Mouse (Mus musculus) embryo, embryonic 11 days (tissue): Measurements from ENCODE around the gene Sh2d3c.

ENCODE experiments used
- DNase-seq: peaks from one replicate; pipeline ENCODE4 v3.0.0-alpha.2; 2015

Sh2d3c gene

DNA sequence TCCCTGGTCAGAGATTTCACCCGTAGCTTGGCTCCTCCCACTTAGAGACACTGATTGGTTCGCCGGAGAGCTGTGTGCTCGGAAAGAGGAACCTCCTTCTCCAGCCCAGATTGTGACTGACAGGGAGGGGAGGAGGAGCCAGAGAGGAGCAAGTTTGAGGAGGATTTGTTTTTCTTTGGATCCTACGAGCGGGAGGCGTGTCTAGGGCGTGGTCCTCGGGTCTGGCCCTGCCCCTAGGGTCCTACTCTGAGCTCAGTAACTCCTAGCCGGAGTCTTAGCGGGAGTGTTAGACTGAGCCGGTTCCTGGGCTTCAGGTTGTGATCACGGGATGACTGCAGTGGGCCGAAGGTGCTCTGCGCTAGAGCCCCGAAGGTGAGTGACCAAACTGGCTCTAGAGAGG lies 6.6 kb downstream of the Sh2d3c start:
- DNase-seq = peak; percentile 96

- DNase-seq = no peak
Observed at GRCm38 (mm10) chr2:32728463-32728862, 7.6 kb downstream of the Sh2d3c start.

GRCm38 (mm10) chr2:32729547-32729946 lies 8.7 kb downstream of the Sh2d3c start:
- no peak for DNase-seq

GRCm38 (mm10) chr2:32730854-32731253 lies 10.0 kb downstream of the Sh2d3c start:
- DNase-seq = peak; percentile 85

- DNase-seq = no peak
Observed at GRCm38 (mm10) chr2:32731911-32732310, 11.1 kb downstream of the Sh2d3c start.

GRCm38 (mm10) chr2:32732695-32733094 lies 11.8 kb downstream of the Sh2d3c start:
- no peak for DNase-seq

DNA sequence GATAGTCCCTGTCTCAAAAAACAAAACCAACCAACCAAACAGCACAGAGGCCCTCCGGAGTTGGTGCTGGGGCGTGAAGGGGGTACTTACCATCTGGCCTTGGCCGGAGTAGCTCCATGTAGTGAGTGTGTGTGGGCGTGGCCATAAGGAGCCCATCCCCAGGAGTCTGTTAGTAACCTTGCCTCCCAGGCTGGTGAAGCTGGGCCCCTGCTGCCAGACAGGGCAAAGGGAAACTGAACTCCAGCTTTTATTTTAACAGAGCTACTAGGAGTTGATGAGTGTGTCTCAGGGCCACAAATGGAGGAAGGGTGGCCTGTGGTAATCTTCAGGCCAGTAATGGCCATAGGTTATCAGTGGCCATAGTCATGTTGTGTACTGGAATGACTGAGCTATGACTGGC lies 13.6 kb downstream of the Sh2d3c start:
- no peak for DNase-seq

GRCm38 (mm10) chr2:32734933-32735332 lies 14.1 kb downstream of the Sh2d3c start:
- DNase-seq = no peak

GRCm38 (mm10) chr2:32736306-32736829 lies 15.5 kb downstream of the Sh2d3c start:
- DNase-seq = no peak

- DNase-seq = no peak
Observed at GRCm38 (mm10) chr2:32737008-32737407, 16.2 kb downstream of the Sh2d3c start.

GRCm38 (mm10) chr2:32739311-32739710 lies 18.5 kb downstream of the Sh2d3c start:
- DNase-seq = no peak

- no peak for DNase-seq
Observed at GRCm38 (mm10) chr2:32740916-32741272, 20.0 kb downstream of the Sh2d3c start, which contains the start of gene 6330409D20Rik. 6330409D20Rik (minus strand) TSS chr2:32741016.

GRCm38 (mm10) chr2:32741273-32742172 lies 20.7 kb downstream of the Sh2d3c start:
- peak; percentile 78 for DNase-seq

- peak; percentile 87 for DNase-seq
Observed at GRCm38 (mm10) chr2:32742173-32742531, 21.3 kb downstream of the Sh2d3c start.

DNA sequence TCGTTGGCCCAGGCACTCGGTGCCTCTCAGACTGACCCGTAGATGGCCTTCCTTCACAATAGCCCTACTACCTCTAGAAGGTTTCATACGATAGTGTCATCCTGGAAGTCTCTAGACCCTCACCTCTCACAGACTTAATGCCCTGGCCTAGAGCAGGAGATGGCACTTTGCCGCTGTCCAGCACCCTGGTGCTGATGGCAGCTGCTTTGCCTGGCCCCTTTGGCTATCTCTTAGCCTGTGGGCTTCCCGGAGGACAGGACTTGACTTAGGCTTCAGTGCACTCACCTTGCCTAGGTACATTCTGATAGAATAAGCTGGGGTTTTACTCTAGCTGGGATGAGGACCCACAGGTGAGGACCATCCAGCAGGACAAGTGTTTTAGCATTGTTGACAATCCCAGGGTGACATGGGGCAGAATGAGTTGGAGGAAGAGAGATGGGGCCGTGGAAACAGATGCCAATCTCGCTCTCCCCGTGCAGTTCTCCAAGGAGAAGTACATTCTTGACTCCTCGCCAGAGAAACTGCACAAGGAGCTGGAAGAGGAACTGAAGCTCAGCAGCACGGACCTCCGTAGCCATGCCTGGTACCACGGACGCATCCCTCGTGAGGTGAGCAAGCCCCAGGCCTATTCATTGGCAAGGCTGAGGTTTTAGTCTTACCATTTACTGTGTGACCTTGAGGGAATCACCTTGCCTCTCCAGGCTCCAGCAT lies 23.6 kb downstream of the Sh2d3c start:
- no peak for DNase-seq

- DNase-seq = no peak
Observed at GRCm38 (mm10) chr2:32749082-32749481, 28.2 kb downstream of the Sh2d3c start.

GRCm38 (mm10) chr2:32750199-32750598 lies 29.3 kb downstream of the Sh2d3c start:
- DNase-seq = no peak

- DNase-seq = peak; percentile 87
Observed at GRCm38 (mm10) chr2:32750887-32751664, 30.2 kb downstream of the Sh2d3c start.

DNA sequence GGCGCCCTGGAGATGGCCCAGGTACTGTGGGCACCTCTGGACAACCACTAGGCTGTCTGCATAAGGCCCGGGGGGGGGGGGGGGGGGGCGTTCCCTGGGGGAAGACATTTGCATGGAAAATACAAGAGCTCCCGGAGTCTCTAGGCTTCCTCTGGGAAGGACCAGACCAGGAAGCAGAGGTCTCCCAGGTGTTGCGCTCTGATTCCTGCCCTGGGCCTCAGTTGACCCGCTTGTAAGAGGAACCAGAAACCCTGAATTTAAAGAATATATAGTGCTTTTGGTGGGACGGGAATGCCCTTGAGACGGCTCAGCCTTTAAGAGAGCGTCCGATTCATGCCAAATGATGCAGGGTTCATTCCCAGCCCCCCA lies 30.8 kb downstream of the Sh2d3c start:
- no peak for DNase-seq

GRCm38 (mm10) chr2:32752181-32752580 lies 31.3 kb downstream of the Sh2d3c start:
- DNase-seq = peak; percentile 36

GRCm38 (mm10) chr2:32756674-32757055 lies 35.8 kb downstream of the Sh2d3c start:
- no peak for DNase-seq

- peak; percentile 99 for DNase-seq
Observed at GRCm38 (mm10) chr2:32757056-32757845, 36.4 kb downstream of the Sh2d3c start, which contains the start of gene Tor2a. Tor2a (plus strand) TSS chr2:32757234.
